Mouse (Mus musculus) G1E (cell line): ENCODE measurements around the gene Tnnt2.

Source experiments
- CTCF ChIP-seq: IDR thresholded peaks from 2 replicates; pipeline ENCODE4 v1.5.1; 2012; ENCODE audit warnings: low read depth, low read length, inconsistent platforms, mixed read lengths
- TAL1 ChIP-seq: conservative IDR thresholded peaks from 2 replicates; pipeline ENCODE4 v1.6.1; 2012; ENCODE audit warnings: low read depth, low read length, inconsistent platforms, mixed read lengths

GRCm38 (mm10) chr1:135882385-135883109 lies 46.4 kb downstream of the Tnnt2 start:
- TF ChIP-seq TAL1 = no peak
- TF ChIP-seq CTCF = peak; percentile 90
